Mouse (Mus musculus) MEL (cell line): ENCODE results near the gene Thbs2.

Experiments
- CTCF ChIP-seq, 3 experiments: IDR thresholded peaks in 2 of 3; conservative IDR thresholded peaks in 1 of 3; 2 replicates each; pipeline ENCODE4 v1.5.1; 2011 to 2012; ENCODE audit warnings: low read length in 3 of 3, low read depth in 2 of 3, mild to moderate bottlenecking in 2 of 3, improper control_type of control experiment in 1 of 3, inconsistent platforms in 1 of 3, mixed read lengths in 1 of 3, moderate library complexity in 1 of 3; ENCODE audit not compliant: control insufficient read depth in 1 of 3, insufficient read depth in 1 of 3, poor library complexity in 1 of 3, severe bottlenecking in 1 of 3
- E2F4 ChIP-seq: IDR thresholded peaks from 2 replicates; pipeline ENCODE4 v1.6.1; 2011; ENCODE audit warnings: low read depth, low read length, improper control_type of control experiment, borderline replicate concordance
- MAX ChIP-seq: IDR thresholded peaks from 2 replicates; pipeline ENCODE4 v1.6.1; 2011; ENCODE audit warnings: low read length, improper control_type of control experiment
- NELFE ChIP-seq: IDR thresholded peaks from 2 replicates; pipeline ENCODE4 v1.6.1; 2011; ENCODE audit warnings: low read depth, low read length, improper control_type of control experiment
- POLR2AphosphoS2 ChIP-seq: IDR thresholded peaks from 2 replicates; pipeline ENCODE4 v1.6.1; 2011; ENCODE audit warnings: low read length, improper control_type of control experiment
- RCOR1 ChIP-seq: IDR thresholded peaks from 2 replicates; pipeline ENCODE4 v1.6.1; 2012; ENCODE audit warnings: low read depth, mild to moderate bottlenecking, inconsistent platforms, low read length, improper control_type of control experiment
- SIN3A ChIP-seq: IDR thresholded peaks from 2 replicates; pipeline ENCODE4 v1.6.1; 2012; ENCODE audit warnings: low read length, improper control_type of control experiment, inconsistent platforms
- SMC3 ChIP-seq: IDR thresholded peaks from 2 replicates; pipeline ENCODE4 v1.6.1; 2011; ENCODE audit warnings: low read depth, low read length, improper control_type of control experiment

DNA sequence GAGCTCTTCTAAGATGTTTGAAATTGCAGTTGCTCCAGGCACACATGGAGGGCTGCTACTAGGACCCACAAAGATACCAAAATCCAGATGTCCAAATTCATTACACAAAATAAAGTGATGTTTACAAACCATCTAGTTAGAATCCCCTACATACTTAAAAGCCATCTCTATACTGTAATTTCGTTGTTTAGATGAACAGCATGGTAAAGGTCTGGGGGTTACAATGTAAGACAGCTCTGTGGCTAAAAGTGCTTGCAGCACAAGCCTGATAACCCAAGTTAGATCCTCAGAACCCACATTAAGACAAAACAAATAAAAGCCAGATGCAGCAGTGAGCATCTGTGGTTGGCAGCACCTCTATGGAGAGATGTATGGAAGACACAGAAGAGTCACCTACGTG lies 18.5 kb downstream of the Thbs2 start:
- TF ChIP-seq CTCF (IDR thresholded peaks at IDR 0.05 in 2 of 3, conservative IDR thresholded peaks at IDR 0.05 in 1 of 3; ENCODE audit: control insufficient read depth in 1 of 3, insufficient read depth in 1 of 3, low read depth in 2 of 3, low read length in 3 of 3, poor library complexity in 1 of 3, severe bottlenecking in 1 of 3), result no peak
- TF ChIP-seq NELFE, result no peak
- no peak for TF ChIP-seq POLR2AphosphoS2
- TF ChIP-seq SMC3, result no peak
- TF ChIP-seq E2F4, result no peak
- TF ChIP-seq RCOR1, result no peak
- no peak for TF ChIP-seq SIN3A
- TF ChIP-seq MAX, result no peak
